Mouse (Mus musculus) intestine, embryonic 15.5 days (tissue): ENCODE measurements around the gene Gm5741. TPM values are rescaled to one million over a fixed set of nuclear protein-coding genes. Genes with fewer than 3 reads are reported as not detected.

Source experiments
- ATAC-seq: fragments of 200-750 bp; cut with Nextera tagmentation; 2 replicates; pipeline ENCODE4 v1.8.0; 2017; ENCODE audit warnings: moderate TSS enrichment, moderate library complexity
- H3K27ac ChIP-seq: fragments of 300-500 bp; sonication (generic); 2 replicates; pipeline ENCODE4 v1.5.1; 2015; ENCODE audit warnings: mild to moderate bottlenecking, inconsistent platforms
- H3K27me3 ChIP-seq: fragments of 300-500 bp; sonication (generic); replicated peaks from 2 replicates; pipeline ENCODE4 v1.6.1; 2015; ENCODE audit warnings: inconsistent platforms
- H3K36me3 ChIP-seq: fragments of 300-500 bp; sonication (generic); 2 replicates; pipeline ENCODE4 v1.6.1; 2015; ENCODE audit warnings: inconsistent platforms
- H3K4me1 ChIP-seq: fragments of 300-500 bp; sonication (generic); replicated peaks from 2 replicates; pipeline ENCODE4 v1.6.1; 2015; ENCODE audit warnings: inconsistent platforms
- H3K4me2 ChIP-seq: fragments of 300-500 bp; sonication (generic); replicated peaks from 2 replicates; pipeline ENCODE4 v1.6.1; 2015; ENCODE audit warnings: mild to moderate bottlenecking, inconsistent platforms
- H3K4me3 ChIP-seq: fragments of 300-500 bp; sonication (generic); replicated peaks from 2 replicates; pipeline ENCODE4 v1.5.1; 2015; ENCODE audit warnings: inconsistent platforms
- H3K9ac ChIP-seq: fragments of 300-500 bp; sonication (generic); 2 replicates; pipeline ENCODE4 v1.6.1; 2015; ENCODE audit warnings: inconsistent platforms
- H3K9me3 ChIP-seq: fragments of 300-500 bp; sonication (generic); 2 replicates; pipeline ENCODE4 v1.6.1; 2016; ENCODE audit warnings: inconsistent platforms
- WGBS: fragments of 180-500 bp; shearing (Covaris S2); methylation state at CpG from one replicate; pipeline ENCODE4 v1.1.7; 2015; 5-methylcytosine and 5-hydroxymethylcytosine counted together
- polyA plus RNA-seq: library from polyadenylated mRNA; unstranded; fragments of >200 nt; fragmentation: Nextera tagmentation; extraction: Ambion mirVana; gene quantifications from 2 replicates; pipeline ENCODE4 v1.2.1, GENCODE M21; 2015

Gm5741 gene
- polyA plus RNA-seq, 1 experiment from 2014 or later, result not detected

GRCm38 (mm10) chr8:85036381-85036717 lies 31.4 kb downstream of the Gm5741 start:
- WGBS, result under 1% methylated on average over 9 of the region's 9 CpGs
- Histone ChIP-seq H3K9me3 (no peaks in the 10 kb centered on the region), H3K4me1 (peaks cover 13% of the 10 kb centered on the region; the same call in 1 of the 2 replicates), H3K36me3 (0 out of 2 replicates have a peak, but pooled peaks cover 8% of the 10 kb centered on the region), H3K4me3 (peak overlapping the region; percentile 85), H3K9ac (peak overlapping the region; percentile 67), H3K4me2 (peak overlapping the region; percentile 81), H3K27me3 (no peaks in the 10 kb centered on the region), H3K27ac (peak overlapping the region; percentile 100)
- peak; percentile 29; the same call in 1 of the 2 replicates for ATAC-seq

DNA sequence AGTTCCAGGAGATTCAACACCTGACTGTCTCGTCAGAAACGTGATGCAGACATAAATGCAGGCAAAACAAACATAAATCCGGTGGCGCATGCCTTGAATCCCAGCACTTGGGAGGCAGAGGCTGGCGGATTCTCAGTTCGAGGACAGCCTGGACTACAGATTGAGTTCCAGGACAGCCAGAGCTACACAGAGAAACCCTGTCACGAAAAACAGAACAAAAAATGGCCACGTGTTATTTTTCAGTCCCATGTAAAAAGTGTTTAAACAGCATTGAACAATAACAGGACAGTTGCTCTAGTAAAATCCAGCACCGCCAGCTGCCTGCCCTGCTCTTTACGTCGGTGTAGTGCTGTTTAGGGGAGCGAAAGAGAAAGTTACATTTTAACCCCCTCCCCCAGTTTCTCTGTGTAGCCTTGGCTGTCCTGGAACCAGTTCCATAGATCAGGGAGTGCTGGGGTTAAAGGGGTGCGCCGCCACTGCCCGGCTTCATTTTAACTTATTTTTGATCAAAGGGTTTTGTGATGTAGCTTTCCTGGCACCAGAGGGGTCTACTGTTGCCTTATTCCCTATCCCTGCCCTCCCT lies 32.0 kb downstream of the Gm5741 start:
- Histone ChIP-seq H3K36me3 (0 out of 2 replicates have a peak, but pooled peaks cover 8% of the 10 kb centered on the region), H3K4me2 (peak overlapping the region; percentile 81), H3K4me3 (peak overlapping the region; percentile 85), H3K9me3 (no peaks in the 10 kb centered on the region), H3K9ac (peak overlapping the region; percentile 67), H3K4me1 (peaks cover 13% of the 10 kb centered on the region; the same call in 1 of the 2 replicates), H3K27me3 (no peaks in the 10 kb centered on the region), H3K27ac (peak overlapping the region; percentile 100)
- peak; percentile 16 for ATAC-seq
- WGBS, result under 1% methylated on average over 15 of the region's 15 CpGs

- no peaks in the 10 kb centered on the region for H3K9me3 ChIP-seq
- 4% methylated on average over 12 of the region's 12 CpGs for WGBS
Observed at GRCm38 (mm10) chr8:85035165-85035727, 32.5 kb downstream of the Gm5741 start.

DNA sequence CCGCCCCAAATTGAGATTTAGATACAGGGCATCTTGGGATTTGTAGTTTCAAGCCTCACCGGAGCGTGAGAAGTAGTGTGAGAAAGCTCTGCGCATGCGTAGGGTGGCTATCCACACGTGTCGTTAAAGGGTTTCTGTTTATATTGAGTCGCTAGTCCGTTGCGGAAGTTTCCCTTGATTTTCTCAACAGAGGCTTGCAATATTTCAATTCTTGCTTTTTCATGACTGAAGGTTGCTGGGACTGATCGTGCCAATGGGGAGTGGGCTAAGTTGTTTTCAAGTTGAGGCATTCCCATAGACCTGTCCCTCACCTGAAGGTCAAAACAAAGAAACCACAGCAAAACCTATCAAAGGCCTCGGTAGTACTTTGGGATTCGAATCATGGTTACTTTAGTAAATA lies 33.0 kb downstream of the Gm5741 start:
- no peaks in the 10 kb centered on the region for H3K9me3 ChIP-seq
- peak overlapping the region; percentile 100 for H3K27ac ChIP-seq
- H3K4me3 ChIP-seq, result peak overlapping the region; percentile 85
- peaks cover 8% of the 10 kb centered on the region; the same call in 1 of the 2 replicates for H3K36me3 ChIP-seq
- H3K4me1 ChIP-seq, result peaks cover 10% of the 10 kb centered on the region; the same call in 1 of the 2 replicates
- H3K9ac ChIP-seq, result 0 out of 2 replicates have a peak overlapping the region, but pooled peaks have one; percentile 67
- peak overlapping the region; percentile 81 for H3K4me2 ChIP-seq
- ATAC-seq, result no peak
- no peaks in the 10 kb centered on the region for H3K27me3 ChIP-seq
- 3% methylated on average over 13 of the region's 13 CpGs for whole genome bisulfite sequencing

More at GRCm38 (mm10) chr8:85035165-85035727, 32.5 kb downstream of the Gm5741 start:
- Histone ChIP-seq H3K27me3 (no peaks in the 10 kb centered on the region), H3K9ac (peak overlapping the region; percentile 67), H3K4me3 (peak overlapping the region; percentile 85), H3K36me3 (peaks cover 7% of the 10 kb centered on the region; the same call in 1 of the 2 replicates), H3K4me1 (peaks cover 13% of the 10 kb centered on the region; the same call in 1 of the 2 replicates), H3K4me2 (peak overlapping the region; percentile 81), H3K27ac (peak overlapping the region; percentile 100)
- no peak for ATAC-seq

- no peak for ATAC-seq
- Histone ChIP-seq H3K27ac (no peak overlapping the region), H3K27me3 (no peaks in the 10 kb centered on the region), H3K9me3 (no peaks in the 10 kb centered on the region), H3K36me3 (peaks cover 12% of the 10 kb centered on the region; the same call in 1 of the 2 replicates), H3K4me3 (no peak overlapping the region), H3K4me1 (peaks cover 11% of the 10 kb centered on the region), H3K4me2 (no peak overlapping the region), H3K9ac (no peak overlapping the region)
- WGBS, result 57% methylated on average over 1 of the region's 1 CpGs
Observed at GRCm38 (mm10) chr8:85033867-85034266, 33.9 kb downstream of the Gm5741 start.

GRCm38 (mm10) chr8:85032622-85033311 lies 35.0 kb downstream of the Gm5741 start:
- Histone ChIP-seq H3K27me3 (no peaks in the 10 kb centered on the region), H3K9ac (no peak overlapping the region), H3K4me2 (no peak overlapping the region), H3K4me1 (peaks cover 20% of the 10 kb centered on the region), H3K4me3 (no peak overlapping the region), H3K9me3 (no peaks in the 10 kb centered on the region), H3K36me3 (peaks cover 12% of the 10 kb centered on the region; the same call in 1 of the 2 replicates), H3K27ac (no peak overlapping the region)
- 78% methylated on average over 4 of the region's 4 CpGs for WGBS
- no peak for ATAC-seq

DNA sequence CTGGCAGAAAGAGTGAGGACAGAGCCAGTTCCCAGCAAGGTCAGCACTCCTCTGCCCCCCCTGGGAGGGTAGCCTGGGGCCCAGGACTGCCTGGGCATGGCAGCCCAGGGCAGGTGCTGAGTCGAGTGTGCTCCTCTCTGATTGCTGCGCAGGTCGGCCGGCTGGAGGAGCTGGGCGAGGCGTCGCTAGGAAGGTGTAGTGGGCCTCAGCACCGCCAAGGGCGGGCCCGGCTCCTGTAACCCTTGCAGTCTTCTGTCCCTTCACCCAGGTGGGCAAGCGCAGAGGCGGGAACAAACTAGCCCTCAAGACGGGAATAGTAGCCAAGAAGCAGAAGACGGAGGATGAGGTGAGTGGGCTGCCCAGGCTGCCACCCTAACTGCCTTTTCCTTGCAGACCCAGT lies 38.5 kb downstream of the Gm5741 start:
- H3K4me3 ChIP-seq, result peak overlapping the region; percentile 9; the same call in 1 of the 2 replicates
- peak overlapping the region; percentile 99; the same call in 1 of the 2 replicates for H3K9ac ChIP-seq

GRCm38 (mm10) chr8:85027922-85028321 lies 39.9 kb downstream of the Gm5741 start:
- Histone ChIP-seq H3K9me3 (no peaks in the 10 kb centered on the region), H3K9ac (peak overlapping the region; percentile 99), H3K4me2 (peak overlapping the region; percentile 82), H3K4me1 (peaks cover 30% of the 10 kb centered on the region), H3K36me3 (peaks cover 20% of the 10 kb centered on the region; the same call in 1 of the 2 replicates), H3K27ac (no peak overlapping the region), H3K4me3 (peak overlapping the region; percentile 95), H3K27me3 (no peaks in the 10 kb centered on the region)
- ATAC-seq, result no peak
- WGBS, result 19% methylated on average over 2 of the region's 2 CpGs

More for the DNA sequence above, 38.5 kb downstream of the Gm5741 start:
- no peaks in the 10 kb centered on the region for H3K27me3 ChIP-seq
- no peak overlapping the region for H3K27ac ChIP-seq
- no peaks in the 10 kb centered on the region for H3K9me3 ChIP-seq
- H3K4me1 ChIP-seq, result peaks cover 22% of the 10 kb centered on the region
- peak overlapping the region; percentile 82 for H3K4me2 ChIP-seq
- 72% methylated on average over 14 of the region's 14 CpGs for WGBS
- ATAC-seq, result no peak
- H3K36me3 ChIP-seq, result peaks cover 12% of the 10 kb centered on the region; the same call in 1 of the 2 replicates

DNA sequence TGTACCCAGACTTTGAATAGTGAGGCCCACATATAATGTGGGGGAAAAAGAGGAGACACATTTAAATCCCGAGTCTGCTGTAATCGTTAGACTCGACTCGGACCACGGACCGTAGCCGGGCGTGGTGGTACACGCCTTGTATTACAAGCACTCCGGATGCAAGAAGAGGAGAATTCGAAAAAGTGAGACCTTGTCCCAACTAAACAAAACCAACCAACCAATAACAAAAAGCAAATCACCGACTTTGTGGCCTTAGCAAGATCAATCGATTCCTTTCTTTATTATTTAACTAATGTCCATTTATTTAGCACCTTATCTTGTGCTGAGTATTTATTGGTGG lies 40.3 kb downstream of the Gm5741 start:
- Histone ChIP-seq H3K4me2 (peak overlapping the region; percentile 82), H3K9ac (peak overlapping the region; percentile 99), H3K4me1 (peaks cover 30% of the 10 kb centered on the region), H3K27ac (peak overlapping the region; percentile 92), H3K27me3 (no peaks in the 10 kb centered on the region), H3K9me3 (no peaks in the 10 kb centered on the region), H3K36me3 (peaks cover 20% of the 10 kb centered on the region; the same call in 1 of the 2 replicates), H3K4me3 (peak overlapping the region; percentile 95)
- ATAC-seq, result no peak
- WGBS, result under 1% methylated on average over 13 of the region's 13 CpGs

GRCm38 (mm10) chr8:85026670-85027515 lies 40.9 kb downstream of the Gm5741 start, which contains the start of gene Trir:
Gene Trir (plus strand): TSS chr8:85026823.
- ATAC-seq, result peak; percentile 85
- Histone ChIP-seq H3K36me3 (peaks cover 20% of the 10 kb centered on the region; the same call in 1 of the 2 replicates), H3K27me3 (no peaks in the 10 kb centered on the region), H3K4me2 (peak within 1 kb of the TSS; percentile 82), H3K4me3 (peak within 1 kb of the TSS; percentile 95), H3K4me1 (peaks cover 30% of the 10 kb centered on the region), H3K9me3 (no peaks in the 10 kb centered on the region), H3K27ac (peak within 1 kb of the TSS; percentile 92), H3K9ac (peak within 1 kb of the TSS; percentile 99)
- WGBS, result under 1% methylated on average over 75 of the region's 75 CpGs

- peaks cover 30% of the 10 kb centered on the region for H3K4me1 ChIP-seq
- peak within 1 kb of the TSS; percentile 74 for H3K27ac ChIP-seq
- H3K36me3 ChIP-seq, result peaks cover 21% of the 10 kb centered on the region; the same call in 1 of the 2 replicates
- H3K9me3 ChIP-seq, result no peaks in the 10 kb centered on the region
- no peaks in the 10 kb centered on the region for H3K27me3 ChIP-seq
- ATAC-seq, result peak; percentile 91
- peak within 1 kb of the TSS; percentile 82 for H3K4me2 ChIP-seq
- WGBS, result 4% methylated on average over 30 of the region's 30 CpGs
- H3K4me3 ChIP-seq, result peak within 1 kb of the TSS; percentile 80
- H3K9ac ChIP-seq, result peak within 1 kb of the TSS; percentile 68
Observed at GRCm38 (mm10) chr8:85025098-85025932, 42.5 kb downstream of the Gm5741 start, which contains the start of gene Asna1. Gene Asna1 (minus strand): TSS chr8:85025281.
